Mouse (Mus musculus): Measurements from ENCODE around the gene Traip. TPM values are rescaled to one million over a fixed set of nuclear protein-coding genes. Genes with fewer than 3 reads are reported as not detected.

The Traip gene
- polyA plus RNA-seq (2017; shearing (Covaris generic)), result 4.1 TPM

DNA sequence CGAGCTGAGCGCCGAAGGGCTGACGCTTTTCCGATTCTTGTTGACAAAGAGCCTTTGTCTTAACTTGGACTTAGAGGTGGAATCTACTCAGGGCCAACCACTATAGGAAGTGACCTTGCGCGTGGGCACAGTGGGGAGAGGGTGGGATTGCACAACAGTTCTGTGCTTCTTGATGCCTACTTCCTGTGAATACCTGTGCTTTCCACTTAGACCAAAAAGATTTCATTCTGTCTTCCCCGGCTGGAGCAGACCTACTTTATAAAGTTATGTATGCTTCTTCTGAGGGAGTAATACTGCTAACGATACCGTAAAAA is at the start of gene Traip:
Gene Traip, plus strand, starts transcription at position 215 of the 314 bp plus-strand sequence.

DNA sequence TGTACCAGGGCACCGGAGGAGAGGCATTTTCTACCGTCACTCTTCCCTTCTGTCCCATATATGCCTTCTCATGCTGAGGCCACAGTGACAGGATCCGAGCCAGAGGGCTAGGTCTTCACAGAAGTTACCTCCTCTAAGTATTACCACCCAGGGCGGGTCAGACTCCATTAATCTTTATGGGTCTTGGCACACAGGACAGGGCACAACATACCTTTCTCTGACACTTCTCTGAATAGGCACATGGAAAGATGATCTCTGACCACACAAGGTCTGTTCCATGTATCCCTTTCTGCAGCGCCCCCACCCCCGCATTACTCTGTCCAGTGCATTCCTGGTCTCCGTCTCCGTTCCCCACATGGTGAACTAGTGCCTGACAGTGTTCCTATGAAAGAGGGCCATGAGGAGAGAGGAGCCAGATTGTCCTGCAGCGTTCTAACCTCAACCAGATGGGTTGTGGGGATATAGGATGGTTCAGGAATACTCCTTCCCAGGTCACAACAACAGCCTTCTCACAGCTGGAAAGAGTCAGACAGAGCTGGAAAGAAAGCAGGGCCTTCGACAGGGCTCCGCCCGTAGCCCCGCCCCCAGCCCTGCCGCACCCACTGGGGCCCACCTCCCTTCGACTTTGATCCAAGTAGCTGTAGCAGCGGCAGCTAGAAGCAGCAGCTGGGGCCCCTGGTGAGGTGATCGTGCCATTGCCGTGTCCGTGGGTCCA is 43.5 kb upstream of the Traip start, which contains the start of gene Mst1r:
Gene Mst1r, plus strand, starts transcription at position 622 of the 715 bp plus-strand sequence.

DNA sequence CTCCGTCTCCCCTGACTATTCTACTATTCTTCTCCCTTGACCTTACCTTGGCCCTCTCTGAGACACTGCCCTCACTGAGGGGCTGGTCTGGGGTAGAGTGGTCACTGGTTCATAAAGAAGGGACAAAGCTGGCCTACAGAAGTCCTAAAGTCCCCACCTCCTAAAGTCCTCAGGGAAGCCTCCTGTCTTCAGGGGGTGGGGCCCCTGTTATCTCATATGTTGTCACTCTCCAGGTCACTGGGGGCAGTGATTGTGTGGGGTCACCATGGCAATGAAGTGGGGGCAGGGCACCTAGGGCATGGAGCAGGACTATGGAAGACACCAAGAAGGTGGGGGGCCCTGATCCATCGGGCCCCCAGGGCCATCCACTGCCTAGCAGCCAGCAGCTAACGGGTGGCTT is 21.8 kb upstream of the Traip start, which contains the start of gene Actl11:
Gene Actl11, plus strand, starts transcription at position 301 of the 400 bp plus-strand sequence.

DNA sequence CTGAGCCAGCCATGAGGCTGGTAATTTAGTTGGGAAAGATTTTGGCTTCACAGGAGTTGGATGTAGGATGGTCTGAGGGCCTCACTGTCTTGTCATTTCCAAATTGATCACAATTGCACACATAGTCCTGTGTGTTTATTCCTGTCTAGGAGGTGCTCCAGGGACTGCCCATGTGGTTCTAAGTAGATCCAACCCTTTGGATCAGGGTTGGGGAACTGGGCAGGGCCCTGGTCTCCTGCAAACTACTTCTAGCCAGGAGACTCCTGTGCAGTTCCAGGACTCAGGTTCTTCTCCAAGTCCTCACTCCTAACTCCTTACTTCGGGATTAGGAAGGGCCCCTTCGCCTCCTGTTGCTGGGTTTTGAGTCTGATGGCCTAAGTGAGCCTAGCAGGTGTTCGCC is 14.6 kb upstream of the Traip start, which contains the start of gene Camkv:
Gene Camkv, plus strand, starts transcription at position 301 of the 400 bp plus-strand sequence.

DNA sequence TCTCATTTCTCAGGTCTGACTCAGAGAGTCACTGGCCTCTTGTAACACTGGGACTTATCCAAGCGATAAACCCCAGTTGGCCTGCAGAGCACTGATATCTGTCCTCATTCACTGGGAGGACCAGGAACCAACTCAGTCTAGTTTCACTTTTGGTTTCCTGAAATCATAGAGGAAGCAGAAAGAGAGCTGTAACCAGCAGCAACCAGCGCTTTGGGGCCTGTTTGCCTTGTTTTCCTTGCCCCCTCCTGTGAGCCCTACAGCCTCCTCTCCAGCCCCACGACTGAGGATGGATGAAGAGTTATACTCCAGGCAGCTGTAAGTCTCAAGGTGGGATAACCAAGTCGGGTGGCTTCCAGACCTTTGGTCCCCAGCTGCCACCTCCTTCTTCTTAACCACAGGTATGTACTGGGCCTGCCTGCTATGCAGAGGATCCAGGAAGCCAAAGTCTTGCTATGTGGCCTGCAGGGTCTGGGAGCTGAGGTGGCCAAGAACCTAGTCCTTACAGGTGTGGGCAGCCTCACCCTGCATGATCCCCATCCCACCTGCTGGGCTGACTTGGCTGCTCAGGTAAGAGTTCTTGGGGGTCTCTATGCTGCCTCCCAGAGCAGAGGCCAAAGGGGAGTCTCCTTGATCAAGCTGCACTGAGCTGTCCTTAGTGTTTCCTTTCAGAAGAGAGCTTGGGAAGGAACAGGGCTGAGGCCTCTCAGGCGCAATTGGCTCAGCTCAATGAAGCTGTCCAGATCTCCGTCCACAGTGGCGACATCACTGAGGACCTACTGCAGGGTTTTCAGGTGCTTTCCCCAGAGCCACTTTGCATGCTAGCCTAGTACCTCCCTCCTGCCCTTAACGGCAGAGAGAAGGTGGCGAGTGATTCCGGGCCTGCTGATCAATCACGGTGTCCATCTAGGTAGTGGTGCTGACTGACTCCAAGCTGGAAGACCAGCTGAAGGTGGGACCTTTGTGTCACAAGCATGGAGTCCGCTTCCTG is 25.8 kb downstream of the Traip start, which contains the start of gene Uba7:
Gene Uba7, plus strand, starts transcription at position 107 of the 988 bp plus-strand sequence.

GRCm38 (mm10) chr9:107982681-107983346 is 32.9 kb downstream of the Traip start, which contains the start of gene Gm20661:
Gm20661 (plus strand) TSS chr9:107983058.

GRCm38 (mm10) chr9:107985131-107986119 is 35.5 kb downstream of the Traip start, which contains the start of gene Inka1:
Inka1 (minus strand) TSS chr9:107985879.

DNA sequence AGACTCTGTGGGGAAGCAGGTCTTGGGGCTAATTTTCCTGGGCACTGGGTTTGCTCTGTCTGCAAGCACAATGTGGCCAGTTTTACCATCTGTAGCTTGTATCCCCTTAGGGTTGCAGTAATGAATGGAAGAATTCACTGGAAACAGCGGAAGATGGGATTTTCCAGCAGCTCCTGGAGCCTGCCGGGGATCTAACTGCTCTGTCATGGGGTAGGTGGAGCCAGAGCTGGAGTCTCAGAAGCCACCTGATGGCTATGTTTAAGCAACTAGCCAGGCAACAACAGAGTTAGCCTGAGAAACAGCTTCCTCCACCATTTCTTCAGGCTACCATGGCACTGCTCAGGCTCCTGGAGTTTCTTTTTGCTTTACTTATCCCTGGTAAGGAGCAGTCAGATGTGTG is 42.3 kb downstream of the Traip start, which contains the start of gene Cdhr4:
Gene Cdhr4, plus strand, starts transcription at position 301 of the 400 bp plus-strand sequence.

GRCm38 (mm10) chr9:107996049-107996448 is 46.1 kb downstream of the Traip start, which contains the start of gene Gm20662:
Gm20662 (plus strand) TSS chr9:107996349.

GRCm38 (mm10) chr9:108001922-108002770 is 52.2 kb downstream of the Traip start, which contains the start of gene Ip6k1:
Ip6k1 (plus strand) TSS chr9:108002501.

Other genes starting within 250 kb of the Traip start
- gene Sema3f, start 239.7 kb upstream of the Traip start, polyA plus RNA-seq (2017; shearing (Covaris generic)), result not detected
- gene Rbm5, start 179.1 kb upstream of the Traip start, polyA plus RNA-seq (2017; shearing (Covaris generic)), result 311 TPM
- gene Rbm6, start 76.9 kb upstream of the Traip start, polyA plus RNA-seq (2017; shearing (Covaris generic)), result 106 TPM
- gene Mon1a, start 62.0 kb upstream of the Traip start, polyA plus RNA-seq (2017; shearing (Covaris generic)), result 24.3 TPM
- gene Mst1r, start 43.3 kb upstream of the Traip start, polyA plus RNA-seq (2017; shearing (Covaris generic)), result not detected
- not detected for gene Actl11, start 21.7 kb upstream of the Traip start, polyA plus RNA-seq (2017; shearing (Covaris generic))
- gene Camkv, start 14.5 kb upstream of the Traip start, polyA plus RNA-seq (2017; shearing (Covaris generic)), result 0.13 TPM
- 260 TPM for gene Uba7, start 25.4 kb downstream of the Traip start, polyA plus RNA-seq (2017; shearing (Covaris generic))
- gene Gm20661, start 32.9 kb downstream of the Traip start, polyA plus RNA-seq (2017; shearing (Covaris generic)), result 0.25 TPM
- 1.9 TPM for gene Inka1, start 35.7 kb downstream of the Traip start, polyA plus RNA-seq (2017; shearing (Covaris generic))
- 0.41 TPM for gene Cdhr4, start 42.4 kb downstream of the Traip start, polyA plus RNA-seq (2017; shearing (Covaris generic))
- gene Gm20662, start 46.2 kb downstream of the Traip start, polyA plus RNA-seq (2017; shearing (Covaris generic)), result not detected
- 143 TPM for gene Ip6k1, start 52.4 kb downstream of the Traip start, polyA plus RNA-seq (2017; shearing (Covaris generic))
- 35.5 TPM for gene Gmppb, start 99.1 kb downstream of the Traip start, polyA plus RNA-seq (2017; shearing (Covaris generic))
- gene Amigo3, start 103.0 kb downstream of the Traip start, polyA plus RNA-seq (2017; shearing (Covaris generic)), result 4.6 TPM
- 1.5 TPM for gene Mst1, start 130.3 kb downstream of the Traip start, polyA plus RNA-seq (2017; shearing (Covaris generic))
- gene Rnf123, start 133.2 kb downstream of the Traip start, polyA plus RNA-seq (2017; shearing (Covaris generic)), result 146 TPM
- 118 TPM for gene Apeh, start 144.5 kb downstream of the Traip start, polyA plus RNA-seq (2017; shearing (Covaris generic))
- gene Bsn, start 240.2 kb downstream of the Traip start, polyA plus RNA-seq (2017; shearing (Covaris generic)), result 0.56 TPM

Data from CD4-positive, CD25-positive, alpha-beta regulatory T cell (primary cell).